Mouse (Mus musculus) E14TG2a.4 (cell line): ENCODE results near the gene Apoa2.
A peak's percentile ranks its signal among the peaks of the same experiment; 100 is the strongest.

ENCODE experiments used
- H3K27me3 ChIP-seq: 2 replicates; pipeline ENCODE4 v1.6.1; 2014; ENCODE audit warnings: low read length, control low read depth; ENCODE audit not compliant: insufficient read depth
- H3K36me3 ChIP-seq: 2 replicates; pipeline ENCODE4 v1.6.1; 2014; ENCODE audit warnings: low read length, control low read depth; ENCODE audit not compliant: insufficient read depth
- H3K4me1 ChIP-seq: replicated peaks from 2 replicates; pipeline ENCODE4 v1.6.1; 2014; ENCODE audit warnings: low read depth, low read length, control low read depth
- H3K4me3 ChIP-seq: replicated peaks from 2 replicates; pipeline ENCODE4 v1.5.1; 2014; ENCODE audit warnings: mild to moderate bottlenecking, low read length
- H3K9me3 ChIP-seq: 2 replicates; pipeline ENCODE4 v1.6.1; 2014; ENCODE audit warnings: low read length, control low read depth
- CTCF ChIP-seq: conservative IDR thresholded peaks from 2 replicates; pipeline ENCODE4 v1.5.1; 2014; ENCODE audit warnings: low read length
- NANOG ChIP-seq: IDR thresholded peaks from 2 replicates; pipeline ENCODE4 v1.6.1; 2014; ENCODE audit warnings: borderline replicate concordance, low read length, mixed read lengths
- POU5F1 ChIP-seq: IDR thresholded peaks from 2 replicates; pipeline ENCODE4 v1.6.1; 2014; ENCODE audit warnings: low read length, borderline replicate concordance

Apoa2 gene

GRCm38 (mm10) chr1:171224857-171225256 lies at the start of gene Apoa2:
TSS of gene Apoa2 (plus strand) at chr1:171225054.
- TF ChIP-seq POU5F1 (no peak), CTCF (no peak), NANOG (no peak)
- peaks cover 61% of the 10 kb centered on the region for H3K4me1 ChIP-seq
- peaks cover 8% of the 10 kb centered on the region for H3K36me3 ChIP-seq
- H3K4me3 ChIP-seq, result no peak within 1 kb of the TSS
- no peaks in the 10 kb centered on the region for H3K27me3 ChIP-seq
- H3K9me3 ChIP-seq, result no peaks in the 10 kb centered on the region

- H3K4me3 ChIP-seq, result no peak overlapping the region
- TF ChIP-seq POU5F1, result no peak
- TF ChIP-seq NANOG, result no peak
- TF ChIP-seq CTCF, result no peak
Measured at GRCm38 (mm10) chr1:171179487-171180171, 45.2 kb upstream of the Apoa2 start.

GRCm38 (mm10) chr1:171183025-171183424 lies 41.8 kb upstream of the Apoa2 start:
- TF ChIP-seq NANOG (no peak), POU5F1 (no peak), CTCF (no peak)
- H3K27me3 ChIP-seq, result peaks cover 6% of the 10 kb centered on the region; the same call in 1 of the 2 replicates

More at GRCm38 (mm10) chr1:171179487-171180171, 45.2 kb upstream of the Apoa2 start:
- Histone ChIP-seq H3K4me1 (0 out of 2 replicates have a peak, but pooled peaks cover under 1% of the 10 kb centered on the region), H3K9me3 (no peaks in the 10 kb centered on the region), H3K36me3 (no peaks in the 10 kb centered on the region), H3K27me3 (no peaks in the 10 kb centered on the region)

GRCm38 (mm10) chr1:171183620-171184019 lies 41.2 kb upstream of the Apoa2 start:
- Histone ChIP-seq H3K27me3 (peaks cover 6% of the 10 kb centered on the region; the same call in 1 of the 2 replicates), H3K36me3 (no peaks in the 10 kb centered on the region), H3K4me1 (peaks cover 36% of the 10 kb centered on the region), H3K4me3 (no peak overlapping the region), H3K9me3 (no peaks in the 10 kb centered on the region)
- TF ChIP-seq POU5F1, result no peak
- TF ChIP-seq CTCF, result no peak
- TF ChIP-seq NANOG, result no peak

More at GRCm38 (mm10) chr1:171183025-171183424, 41.8 kb upstream of the Apoa2 start:
- H3K36me3 ChIP-seq, result no peaks in the 10 kb centered on the region
- H3K4me3 ChIP-seq, result no peak overlapping the region
- H3K9me3 ChIP-seq, result no peaks in the 10 kb centered on the region
- H3K4me1 ChIP-seq, result peaks cover 30% of the 10 kb centered on the region

GRCm38 (mm10) chr1:171184314-171184713 lies 40.5 kb upstream of the Apoa2 start:
- H3K27me3 ChIP-seq, result peaks cover 7% of the 10 kb centered on the region; the same call in 1 of the 2 replicates
- no peak for TF ChIP-seq NANOG
- TF ChIP-seq CTCF, result no peak

GRCm38 (mm10) chr1:171185655-171186054 lies 39.2 kb upstream of the Apoa2 start:
- H3K27me3 ChIP-seq, result peaks cover 12% of the 10 kb centered on the region; the same call in 1 of the 2 replicates
- peaks cover 55% of the 10 kb centered on the region for H3K4me1 ChIP-seq
- H3K36me3 ChIP-seq, result no peaks in the 10 kb centered on the region
- H3K9me3 ChIP-seq, result no peaks in the 10 kb centered on the region
- no peak for TF ChIP-seq POU5F1
- no peak for TF ChIP-seq CTCF
- no peak for TF ChIP-seq NANOG
- H3K4me3 ChIP-seq, result peak overlapping the region; percentile 15

More at GRCm38 (mm10) chr1:171184314-171184713, 40.5 kb upstream of the Apoa2 start:
- H3K4me3 ChIP-seq, result no peak overlapping the region
- no peaks in the 10 kb centered on the region for H3K36me3 ChIP-seq
- peaks cover 43% of the 10 kb centered on the region for H3K4me1 ChIP-seq
- no peaks in the 10 kb centered on the region for H3K9me3 ChIP-seq

GRCm38 (mm10) chr1:171187851-171188700 lies 36.8 kb upstream of the Apoa2 start:
- H3K27me3 ChIP-seq, result peaks cover 27% of the 10 kb centered on the region
- peaks cover 62% of the 10 kb centered on the region for H3K4me1 ChIP-seq
- no peak overlapping the region for H3K4me3 ChIP-seq
- H3K36me3 ChIP-seq, result no peaks in the 10 kb centered on the region
- no peaks in the 10 kb centered on the region for H3K9me3 ChIP-seq
- no peak for TF ChIP-seq POU5F1

GRCm38 (mm10) chr1:171189046-171189445 lies 35.8 kb upstream of the Apoa2 start:
- no peaks in the 10 kb centered on the region for H3K9me3 ChIP-seq
- TF ChIP-seq CTCF (no peak), NANOG (no peak), POU5F1 (no peak)

More at GRCm38 (mm10) chr1:171189046-171189445, 35.8 kb upstream of the Apoa2 start:
- Histone ChIP-seq H3K4me3 (peak overlapping the region; percentile 39), H3K27me3 (peaks cover 37% of the 10 kb centered on the region), H3K36me3 (no peaks in the 10 kb centered on the region), H3K4me1 (peaks cover 67% of the 10 kb centered on the region)
